Mouse (Mus musculus) MEL (cell line): ENCODE measurements at regions not wholly inside any gene's neighbourhood (a gene's known extent, or its start where the extent isn't known, plus 50 kb on each side); places are given as distances from the start of the nearest gene placed in this dataset.

Experiments used
- DNase-seq: peaks from one replicate; pipeline ENCODE4 v3.0.0; 2011; ENCODE audit warnings: low read depth, low spot score
- H3K27ac ChIP-seq: 2 replicates; pipeline ENCODE4 v1.5.1; 2012; ENCODE audit warnings: low read depth, mild to moderate bottlenecking, control low read depth, low read length, moderate library complexity; ENCODE audit not compliant: control insufficient read depth
- H3K27me3 ChIP-seq, 2 experiments: fragments of 150-350 bp in 1 of 2; sonication (generic) in 1 of 2; 2 replicates each; pipeline ENCODE4 v1.6.1; 2012; ENCODE audit warnings: low read length in 2 of 2, mild to moderate bottlenecking in 2 of 2, improper control_type of control experiment in 1 of 2, moderate library complexity in 1 of 2; ENCODE audit not compliant: insufficient read depth in 2 of 2, control insufficient read depth in 1 of 2
- H3K36me3 ChIP-seq, 2 experiments: 2 replicates each; pipeline ENCODE4 v1.6.1; 2012 to 2014; ENCODE audit warnings: low read length in 2 of 2, improper control_type of control experiment in 1 of 2, inconsistent platforms in 1 of 2, mild to moderate bottlenecking in 1 of 2; ENCODE audit not compliant: insufficient read depth in 2 of 2, control insufficient read depth in 1 of 2
- H3K4me1 ChIP-seq, 2 experiments: fragments of 150-350 bp in 1 of 2; sonication (generic) in 1 of 2; 2 replicates each; pipeline ENCODE4 v1.6.1; 2012; ENCODE audit warnings: low read length in 2 of 2, improper control_type of control experiment in 1 of 2, mild to moderate bottlenecking in 1 of 2; ENCODE audit not compliant: insufficient read depth in 2 of 2, control insufficient read depth in 1 of 2
- H3K4me3 ChIP-seq, 2 experiments: fragments of 150-350 bp in 1 of 2; sonication (generic) in 1 of 2; 2 replicates each; pipeline ENCODE4 v1.5.1; 2012; ENCODE audit warnings: low read depth in 2 of 2, low read length in 2 of 2, mild to moderate bottlenecking in 2 of 2, moderate library complexity in 2 of 2, control low read depth in 1 of 2, improper control_type of control experiment in 1 of 2; ENCODE audit not compliant: control insufficient read depth in 1 of 2, insufficient read depth in 1 of 2
- H3K79me2 ChIP-seq: 2 replicates; pipeline ENCODE4 v1.6.1; 2012; ENCODE audit warnings: mild to moderate bottlenecking, low read length, moderate library complexity; ENCODE audit not compliant: control insufficient read depth, poor library complexity, insufficient read depth
- H3K9ac ChIP-seq: 2 replicates; pipeline ENCODE4 v1.6.1; 2012; ENCODE audit warnings: low read depth, mild to moderate bottlenecking, control low read depth, low read length, moderate library complexity; ENCODE audit not compliant: control insufficient read depth, poor library complexity, severe bottlenecking
- H3K9me3 ChIP-seq: fragments of 150-350 bp; sonication (generic); replicated peaks from 2 replicates; pipeline ENCODE4 v1.6.1; 2012; ENCODE audit warnings: mild to moderate bottlenecking, low read length, improper control_type of control experiment, moderate library complexity; ENCODE audit not compliant: insufficient read depth
- CHD1 ChIP-seq: IDR thresholded peaks from 2 replicates; pipeline ENCODE4 v1.6.1; 2012; ENCODE audit warnings: low read depth, mild to moderate bottlenecking, inconsistent platforms, low read length, improper control_type of control experiment
- CHD2 ChIP-seq: IDR thresholded peaks from 2 replicates; pipeline ENCODE4 v1.6.1; 2011; ENCODE audit warnings: low read length, improper control_type of control experiment
- ELF1 ChIP-seq: IDR thresholded peaks from 2 replicates; pipeline ENCODE4 v1.6.1; 2014; ENCODE audit warnings: low read depth, mild to moderate bottlenecking, inconsistent platforms, low read length, improper control_type of control experiment, moderate library complexity
- HCFC1 ChIP-seq: IDR thresholded peaks from 2 replicates; pipeline ENCODE4 v1.6.1; 2012; ENCODE audit warnings: low read depth, mild to moderate bottlenecking, inconsistent platforms, low read length, improper control_type of control experiment, moderate library complexity
- JUND ChIP-seq: IDR thresholded peaks from 2 replicates; pipeline ENCODE4 v1.6.1; 2011; ENCODE audit warnings: low read depth, mild to moderate bottlenecking, improper control_type of control experiment, low read length
- MAX ChIP-seq: IDR thresholded peaks from 2 replicates; pipeline ENCODE4 v1.6.1; 2011; ENCODE audit warnings: low read length, improper control_type of control experiment
- MAZ ChIP-seq: IDR thresholded peaks from 2 replicates; pipeline ENCODE4 v1.6.1; 2012; ENCODE audit warnings: low read depth, mild to moderate bottlenecking, inconsistent platforms, low read length, improper control_type of control experiment
- MEF2A ChIP-seq: IDR thresholded peaks from 2 replicates; pipeline ENCODE4 v1.6.1; 2014; ENCODE audit warnings: low read depth, mild to moderate bottlenecking, inconsistent platforms, low read length, improper control_type of control experiment; ENCODE audit not compliant: poor library complexity, insufficient replicate concordance, severe bottlenecking; ENCODE audit errors: extremely low read depth
- MYC ChIP-seq: IDR thresholded peaks from 2 replicates; pipeline ENCODE4 v1.6.1; 2011; ENCODE audit warnings: low read depth, mild to moderate bottlenecking, low read length, improper control_type of control experiment, moderate library complexity
- NELFE ChIP-seq: IDR thresholded peaks from 2 replicates; pipeline ENCODE4 v1.6.1; 2011; ENCODE audit warnings: low read depth, low read length, improper control_type of control experiment
- NRF1 ChIP-seq: IDR thresholded peaks from 2 replicates; pipeline ENCODE4 v1.6.1; 2014; ENCODE audit warnings: low read depth, mild to moderate bottlenecking, inconsistent platforms, low read length, improper control_type of control experiment, moderate library complexity; ENCODE audit not compliant: poor library complexity, insufficient read depth, severe bottlenecking
- POLR2AphosphoS2 ChIP-seq: IDR thresholded peaks from 2 replicates; pipeline ENCODE4 v1.6.1; 2011; ENCODE audit warnings: low read length, improper control_type of control experiment
- RAD21 ChIP-seq: IDR thresholded peaks from 2 replicates; pipeline ENCODE4 v1.6.1; 2011; ENCODE audit warnings: mild to moderate bottlenecking, low read depth, low read length, improper control_type of control experiment
- RCOR1 ChIP-seq: IDR thresholded peaks from 2 replicates; pipeline ENCODE4 v1.6.1; 2012; ENCODE audit warnings: low read depth, mild to moderate bottlenecking, inconsistent platforms, low read length, improper control_type of control experiment
- SMC3 ChIP-seq: IDR thresholded peaks from 2 replicates; pipeline ENCODE4 v1.6.1; 2011; ENCODE audit warnings: low read depth, low read length, improper control_type of control experiment
- USF1 ChIP-seq: IDR thresholded peaks from 2 replicates; pipeline ENCODE4 v1.6.1; 2014; ENCODE audit warnings: low read depth, mild to moderate bottlenecking, inconsistent platforms, low read length, improper control_type of control experiment, moderate library complexity
- USF2 ChIP-seq, 2 experiments: IDR thresholded peaks; 2 replicates each; pipeline ENCODE4 v1.6.1; 2011 to 2012; ENCODE audit warnings: improper control_type of control experiment in 2 of 2, low read length in 2 of 2, borderline replicate concordance in 1 of 2, inconsistent platforms in 1 of 2, low read depth in 1 of 2, mild to moderate bottlenecking in 1 of 2; ENCODE audit not compliant: insufficient read depth in 1 of 2
- ZC3H11A ChIP-seq: IDR thresholded peaks from 2 replicates; pipeline ENCODE4 v1.6.1; 2012; ENCODE audit warnings: low read depth, mild to moderate bottlenecking, inconsistent platforms, low read length, improper control_type of control experiment
- ZKSCAN1 ChIP-seq: IDR thresholded peaks from 2 replicates; pipeline ENCODE4 v1.6.1; 2012; ENCODE audit warnings: low read depth, mild to moderate bottlenecking, inconsistent platforms, low read length, improper control_type of control experiment, moderate library complexity
- ZMIZ1 ChIP-seq: IDR thresholded peaks from 2 replicates; pipeline ENCODE4 v1.6.1; 2012; ENCODE audit warnings: low read depth, mild to moderate bottlenecking, inconsistent platforms, low read length, improper control_type of control experiment, moderate library complexity
- ZNF384 ChIP-seq: IDR thresholded peaks from 2 replicates; pipeline ENCODE4 v1.6.1; 2012; ENCODE audit warnings: low read depth, mild to moderate bottlenecking, inconsistent platforms, low read length, improper control_type of control experiment

DNA sequence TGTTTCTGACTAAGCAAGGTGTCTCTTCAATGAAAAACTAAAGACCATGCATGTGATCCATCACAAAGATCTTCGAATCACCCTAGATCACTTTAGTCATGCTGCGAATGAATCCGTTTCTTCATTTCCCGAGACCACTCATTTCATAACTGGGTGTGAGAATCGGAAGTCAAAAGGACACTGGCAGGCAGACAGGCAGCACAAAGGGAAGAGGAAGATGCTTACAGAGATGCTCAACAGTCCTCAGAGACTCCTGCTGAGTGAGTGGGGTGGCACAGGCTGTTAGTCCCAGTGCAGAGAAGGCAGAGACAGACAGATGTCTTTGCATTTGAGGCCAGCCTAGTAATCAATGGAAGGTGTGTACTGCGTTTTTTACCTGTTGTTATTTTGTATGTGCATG lies 155.6 kb upstream of the Jmjd1c start:
- Histone ChIP-seq H3K36me3 (no peaks in the 10 kb centered on the region), H3K27me3 (peaks cover 0 to 3% of the 10 kb centered on the region in 2 experiments; a peak in 1 of 4 replicates), H3K9ac (no peak overlapping the region), H3K9me3 (no peaks in the 10 kb centered on the region), H3K4me1 (no peaks in the 10 kb centered on the region), H3K4me3 (no peak overlapping the region), H3K79me2 (no peaks in the 10 kb centered on the region), H3K27ac (no peak overlapping the region)
- no peak for DNase-seq
- TF ChIP-seq ZC3H11A (no peak), RCOR1 (no peak), RAD21 (no peak), JUND (no peak), CHD2 (no peak), NELFE (no peak), MAZ (no peak)

GRCm38 (mm10) chr10:66940922-66941321 lies 155.0 kb upstream of the Jmjd1c start:
- no peak overlapping the region for H3K4me3 ChIP-seq
- H3K9me3 ChIP-seq = no peaks in the 10 kb centered on the region
- no peaks in the 10 kb centered on the region for H3K79me2 ChIP-seq
- H3K9ac ChIP-seq = no peak overlapping the region
- H3K36me3 ChIP-seq = no peaks in the 10 kb centered on the region
- no peak overlapping the region for H3K27ac ChIP-seq
- H3K4me1 ChIP-seq = no peaks in the 10 kb centered on the region
- TF ChIP-seq SMC3 (no peak), MYC (no peak), ZNF384 (no peak), USF1 (no peak), POLR2AphosphoS2 (no peak)
- peaks cover 0 to 3% of the 10 kb centered on the region in 2 experiments; a peak in 1 of 4 replicates for H3K27me3 ChIP-seq
- no peak for DNase-seq

DNA sequence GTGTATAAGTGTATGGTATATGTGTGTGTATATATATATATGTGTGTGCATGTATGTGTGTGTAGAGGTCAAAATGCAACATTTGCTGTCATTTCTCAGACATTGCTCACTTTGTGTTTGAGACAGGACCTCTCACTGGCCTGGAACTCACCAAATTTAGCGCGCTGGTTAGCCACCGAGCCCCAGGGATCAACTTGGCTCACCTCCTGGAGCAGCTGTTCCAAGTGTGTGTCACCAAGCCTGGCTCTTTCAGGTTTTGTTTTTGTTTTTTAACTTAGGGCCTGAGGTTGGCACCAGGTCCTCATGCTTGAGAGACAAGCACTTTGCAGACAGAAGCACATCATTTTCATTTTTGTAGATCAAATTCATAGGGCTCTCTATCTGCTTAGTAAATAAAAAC lies 154.0 kb upstream of the Jmjd1c start:
- no peak overlapping the region for H3K4me3 ChIP-seq
- TF ChIP-seq ZMIZ1 (no peak), CHD1 (no peak), MEF2A (no peak), ZKSCAN1 (no peak), USF2 (IDR thresholded peaks at IDR 0.05; ENCODE audit: borderline replicate concordance in 1 of 2, insufficient read depth in 1 of 2, low read depth in 1 of 2, low read length in 2 of 2) (no peak), ZC3H11A (no peak), RAD21 (no peak), NRF1 (no peak), HCFC1 (no peak), MAX (no peak), ELF1 (no peak)
- TF ChIP-seq, all 39 proteins: peak for 0
- Histone ChIP-seq H3K79me2 (no peaks in the 10 kb centered on the region), H3K36me3 (no peaks in the 10 kb centered on the region), H3K27ac (no peak overlapping the region), H3K9ac (no peak overlapping the region), H3K9me3 (no peaks in the 10 kb centered on the region), H3K27me3 (peaks cover 0 to 3% of the 10 kb centered on the region in 2 experiments; a peak in 1 of 4 replicates), H3K4me1 (no peaks in the 10 kb centered on the region)
- DNase-seq = no peak
